Mouse (Mus musculus): ENCODE measurements around the gene Rpl13a. TPM values are rescaled to one million over a fixed set of nuclear protein-coding genes. Genes with fewer than 3 reads are reported as not detected.
"Not testable (repeated sequence)": the region's sequence is repeated elsewhere in the genome, so short reads cannot be mapped to it uniquely, and the experiment has no call there.

Gene Rpl13a
- total RNA-seq, 2 experiments from 2014 or later = 3,605 to 4,750 TPM

DNA sequence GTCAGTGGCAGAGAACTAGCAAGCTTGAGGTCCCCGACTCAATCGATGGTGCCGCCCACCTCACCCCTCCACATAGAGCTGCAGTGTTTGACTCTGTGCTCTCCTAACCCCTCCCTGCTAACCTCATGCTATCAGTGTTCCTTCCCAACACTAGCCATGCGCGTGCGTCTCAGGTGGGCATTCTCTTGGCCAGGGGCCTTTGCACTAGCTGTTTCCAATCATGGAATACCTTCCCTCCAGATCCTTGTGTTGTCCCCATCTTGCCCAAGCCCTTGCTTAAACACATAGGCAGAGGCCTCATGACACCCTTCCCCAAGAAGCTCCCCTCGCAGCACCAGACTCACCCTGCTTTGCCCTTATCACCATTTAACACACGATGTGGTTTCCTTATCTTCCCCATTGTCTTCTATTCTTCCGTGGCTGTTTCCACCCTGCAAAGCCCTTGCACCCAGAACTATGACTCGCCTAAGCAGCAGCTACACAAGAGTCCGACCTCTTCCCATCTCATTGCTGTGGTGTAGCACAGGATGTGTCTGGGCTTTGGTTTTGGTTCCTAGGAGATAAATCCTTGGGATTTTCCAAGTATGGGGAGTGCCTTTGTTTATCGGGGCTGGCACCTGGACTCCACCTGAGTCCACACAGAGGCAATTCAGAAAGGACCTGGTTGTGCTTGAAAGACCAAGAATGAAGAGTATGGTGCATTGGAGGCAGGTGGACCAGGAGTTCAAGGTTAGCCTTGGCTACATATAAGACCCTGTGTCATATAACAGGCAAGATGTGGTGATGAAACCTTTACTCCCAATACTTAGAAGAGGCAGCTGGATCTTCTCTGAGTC is 8.8 kb upstream of the Rpl13a start:
- ATAC-seq (replicated peaks; ENCODE audit: poor library complexity, severe bottlenecking) = peak; percentile 26

DNA sequence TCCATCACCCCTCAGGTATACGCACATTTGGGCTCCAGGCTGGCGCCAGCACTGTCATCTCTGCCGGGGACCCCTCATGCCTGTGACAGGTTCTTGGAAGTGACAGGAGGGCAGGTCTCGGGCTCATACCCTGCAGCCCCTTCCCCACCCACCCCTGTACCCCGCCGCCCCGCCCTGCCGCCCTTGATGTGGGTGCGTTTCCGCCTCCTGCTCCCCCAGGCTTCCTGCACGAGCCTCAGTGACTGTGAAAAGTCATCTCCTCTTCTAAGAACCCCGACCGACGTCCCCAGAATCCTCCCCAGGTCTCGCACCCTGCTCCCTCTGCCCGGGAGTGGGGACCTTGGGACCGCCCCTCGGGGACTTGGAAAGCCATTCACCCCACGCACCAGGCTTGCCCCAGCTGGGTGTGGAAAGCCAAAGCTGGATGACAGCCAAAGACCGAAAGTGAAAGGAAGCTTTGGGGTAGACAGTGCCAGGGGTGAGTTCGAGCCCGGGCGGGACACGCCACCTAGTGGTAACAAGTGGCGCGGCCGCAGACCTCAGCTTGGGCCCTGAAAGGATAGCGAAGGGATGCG is 7.5 kb upstream of the Rpl13a start, which contains the start of the genes Gm45713 and Flt3l:
Gene Gm45713 (minus strand): TSS at position 239 of the 575 bp plus-strand sequence.
Gene Flt3l (minus strand): TSS at position 440 of the 575 bp plus-strand sequence.
- ATAC-seq (replicated peaks; ENCODE audit: poor library complexity, severe bottlenecking) = peak; percentile 80

DNA sequence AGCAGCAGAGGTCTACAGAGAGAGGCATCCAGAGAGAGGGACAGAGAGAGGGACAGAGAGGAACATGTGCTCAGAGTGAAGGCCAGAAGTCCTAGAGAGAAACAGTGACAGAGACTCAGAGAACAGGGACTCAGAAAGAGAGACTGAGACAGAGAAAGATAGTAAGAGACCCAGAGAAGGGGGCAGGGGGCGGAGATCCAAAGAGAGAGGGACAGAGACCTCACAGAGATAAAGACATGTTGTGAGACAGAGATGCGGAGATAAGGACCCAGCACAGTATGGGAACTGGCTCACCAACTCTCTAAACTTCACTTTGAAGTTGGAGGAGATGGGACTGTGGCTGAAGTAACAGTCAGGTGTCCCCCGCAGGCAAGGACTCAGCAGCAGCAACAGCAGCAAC is 6.8 kb upstream of the Rpl13a start:
- no peak for ATAC-seq (replicated peaks; ENCODE audit: poor library complexity, severe bottlenecking)

DNA sequence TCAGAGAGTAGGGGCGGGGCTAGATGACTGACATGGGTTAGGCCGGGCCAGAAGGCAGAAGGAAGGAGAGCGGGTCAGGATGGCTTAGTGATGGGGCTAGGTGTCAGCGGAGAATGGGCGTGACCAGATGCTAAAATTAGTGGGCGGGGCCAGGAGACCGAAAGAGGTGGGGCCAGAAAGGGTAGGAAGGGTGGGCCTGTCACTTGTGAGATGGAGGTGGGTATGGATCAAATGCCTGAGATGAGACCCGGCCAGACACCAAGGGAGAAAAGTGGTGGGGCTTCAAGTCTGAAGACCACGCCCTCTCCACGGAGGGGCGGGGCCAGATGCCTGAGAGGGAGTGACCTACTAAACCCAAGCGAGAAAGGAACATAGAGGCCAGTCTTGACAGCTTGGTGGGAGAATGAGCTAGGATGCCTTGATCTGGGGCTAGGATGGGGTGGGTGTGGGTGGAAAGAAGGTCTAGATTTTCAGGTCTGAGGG is 6.0 kb upstream of the Rpl13a start:
- peak; percentile 38 for ATAC-seq (replicated peaks; ENCODE audit: poor library complexity, severe bottlenecking)

DNA sequence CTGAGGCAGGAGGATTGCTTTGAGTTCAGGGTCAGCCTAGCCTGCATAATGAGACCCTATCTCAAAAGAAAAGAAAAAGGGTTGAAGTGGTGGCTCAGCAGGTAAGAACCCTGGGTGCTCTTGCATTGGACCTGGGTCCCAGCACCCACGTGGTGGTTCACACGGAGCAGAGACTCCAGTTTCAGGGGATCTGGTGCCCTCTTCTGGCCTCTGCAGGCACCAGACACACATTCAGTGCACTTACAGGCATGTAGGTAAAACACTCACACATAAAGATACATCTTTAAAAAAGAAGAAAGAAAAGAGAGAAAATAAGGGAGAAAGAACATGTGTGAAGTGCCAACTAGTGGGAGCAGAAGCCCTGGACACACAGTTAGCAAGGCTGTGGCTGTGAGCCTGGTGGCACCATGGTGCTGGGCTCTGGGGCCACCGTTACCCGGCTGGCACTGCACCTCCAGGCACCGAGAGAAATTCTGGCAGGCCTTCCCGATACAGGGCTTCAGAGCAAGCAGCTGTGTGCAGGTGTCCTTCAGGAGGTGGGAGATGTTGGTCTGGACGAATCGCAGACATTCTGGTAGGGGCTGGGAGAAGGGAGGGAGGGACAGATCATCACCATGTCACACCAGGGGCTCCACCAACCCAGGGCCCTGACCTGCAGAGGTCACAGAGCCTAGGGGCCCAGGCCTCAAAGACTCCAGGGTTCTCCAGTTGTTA is 5.0 kb upstream of the Rpl13a start:
- no peak for ATAC-seq (replicated peaks; ENCODE audit: poor library complexity, severe bottlenecking)

DNA sequence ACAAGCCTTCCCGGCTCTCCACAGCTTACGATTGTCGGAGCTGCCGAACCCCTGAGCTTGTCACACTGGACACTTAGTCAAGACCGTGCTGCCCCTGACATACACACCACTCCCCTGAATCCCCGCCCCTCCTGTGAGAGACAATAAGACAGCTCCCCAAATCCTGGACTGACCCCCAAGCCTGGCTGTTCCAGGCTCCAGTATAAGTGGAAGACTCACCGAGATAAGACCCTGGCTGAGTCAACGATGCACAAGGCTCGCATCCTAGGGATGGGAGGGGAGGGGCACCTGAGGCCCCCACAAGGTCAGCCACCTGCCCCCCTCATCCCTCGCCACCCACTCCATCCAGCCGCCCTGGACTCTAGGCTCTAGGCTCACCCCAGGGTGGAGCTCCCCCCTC is 3.3 kb upstream of the Rpl13a start:
- no peak for ATAC-seq (replicated peaks; ENCODE audit: poor library complexity, severe bottlenecking)

DNA sequence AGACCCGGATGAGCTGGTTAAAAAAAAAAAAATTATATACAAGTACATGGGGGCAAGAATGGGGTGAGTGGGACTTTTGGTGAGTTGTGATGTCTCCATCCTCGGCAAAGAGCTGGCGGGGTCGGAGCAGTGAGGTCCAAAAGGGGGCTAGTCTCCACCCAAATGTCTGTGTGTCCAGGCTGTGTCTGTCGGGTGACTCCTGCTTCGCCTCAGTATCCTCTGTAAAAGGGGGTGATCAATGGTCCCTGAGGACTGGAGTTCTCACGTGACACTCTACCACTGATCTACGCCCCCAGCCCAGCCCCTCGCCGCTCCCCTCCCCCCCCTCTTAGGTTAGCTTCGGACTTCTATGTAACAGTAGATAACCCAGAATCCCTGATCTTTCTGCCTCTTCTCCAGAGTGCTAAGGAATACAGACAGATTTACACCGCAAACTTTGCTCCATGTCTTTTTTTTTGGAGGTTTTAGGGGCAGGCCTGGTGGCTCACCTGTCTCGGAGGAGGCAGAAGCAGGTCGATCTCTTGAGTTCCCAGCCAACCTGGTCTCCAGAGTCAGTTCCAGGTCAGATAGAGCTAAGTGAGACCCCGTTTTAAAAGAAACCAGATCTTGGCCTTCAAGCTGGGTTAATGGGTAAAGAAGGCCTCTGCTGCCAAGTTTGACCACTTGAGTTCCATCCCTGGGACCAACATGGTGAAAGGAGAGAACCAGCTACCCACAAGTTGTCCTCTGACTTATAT is 1.4 kb upstream of the Rpl13a start:
- no peak for ATAC-seq (replicated peaks; ENCODE audit: poor library complexity, severe bottlenecking)

DNA sequence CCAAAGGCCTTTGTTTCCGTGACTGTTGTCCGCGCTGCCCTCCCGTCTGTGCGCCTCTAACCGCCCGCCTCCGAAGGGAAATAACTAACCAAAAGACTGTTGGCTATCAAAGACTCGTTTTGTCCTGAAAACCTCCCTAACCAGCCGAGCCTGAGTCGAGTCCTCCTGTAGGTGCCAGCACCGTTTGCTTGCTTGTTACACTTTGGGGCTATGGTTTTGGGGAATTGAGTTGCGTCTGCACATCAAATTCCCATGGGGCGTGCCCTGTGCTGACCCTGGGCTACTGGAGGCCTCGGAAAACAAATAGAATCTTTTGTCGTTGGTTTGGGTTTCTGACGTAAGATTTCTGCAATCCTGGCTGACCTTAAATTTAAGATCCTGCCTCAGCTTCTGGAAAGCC is 757 bp upstream of the Rpl13a start:
- ATAC-seq (replicated peaks; ENCODE audit: poor library complexity, severe bottlenecking) = 0 out of 2 replicates have a peak, but pooled peaks have one; percentile 4

DNA sequence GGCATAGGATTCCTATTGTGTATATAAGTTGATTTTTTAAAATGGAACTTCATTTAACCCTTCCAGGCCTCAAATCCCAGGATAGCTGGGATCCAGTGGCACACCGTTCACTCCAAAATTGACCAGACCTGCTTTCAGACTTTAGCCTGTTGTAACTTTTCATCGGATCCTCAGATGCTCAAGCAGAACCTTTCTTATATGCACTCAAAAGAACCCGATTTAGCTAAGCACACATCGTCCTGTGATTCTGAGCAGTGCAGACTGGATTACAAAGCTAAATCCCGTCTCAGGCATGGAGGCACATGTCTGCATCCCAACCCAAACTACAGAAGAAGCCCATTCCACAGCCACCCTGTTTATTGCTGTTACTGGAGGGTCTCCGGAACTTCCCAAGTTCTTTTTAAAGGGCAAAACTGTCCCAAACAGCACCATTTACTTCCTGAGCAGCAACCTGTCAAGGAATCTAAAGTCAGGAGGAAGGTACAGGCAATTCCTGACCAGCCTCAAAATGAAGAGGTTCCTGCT is 799 bp downstream of the Rpl13a start:
- no peak for ATAC-seq (replicated peaks; ENCODE audit: poor library complexity, severe bottlenecking)

DNA sequence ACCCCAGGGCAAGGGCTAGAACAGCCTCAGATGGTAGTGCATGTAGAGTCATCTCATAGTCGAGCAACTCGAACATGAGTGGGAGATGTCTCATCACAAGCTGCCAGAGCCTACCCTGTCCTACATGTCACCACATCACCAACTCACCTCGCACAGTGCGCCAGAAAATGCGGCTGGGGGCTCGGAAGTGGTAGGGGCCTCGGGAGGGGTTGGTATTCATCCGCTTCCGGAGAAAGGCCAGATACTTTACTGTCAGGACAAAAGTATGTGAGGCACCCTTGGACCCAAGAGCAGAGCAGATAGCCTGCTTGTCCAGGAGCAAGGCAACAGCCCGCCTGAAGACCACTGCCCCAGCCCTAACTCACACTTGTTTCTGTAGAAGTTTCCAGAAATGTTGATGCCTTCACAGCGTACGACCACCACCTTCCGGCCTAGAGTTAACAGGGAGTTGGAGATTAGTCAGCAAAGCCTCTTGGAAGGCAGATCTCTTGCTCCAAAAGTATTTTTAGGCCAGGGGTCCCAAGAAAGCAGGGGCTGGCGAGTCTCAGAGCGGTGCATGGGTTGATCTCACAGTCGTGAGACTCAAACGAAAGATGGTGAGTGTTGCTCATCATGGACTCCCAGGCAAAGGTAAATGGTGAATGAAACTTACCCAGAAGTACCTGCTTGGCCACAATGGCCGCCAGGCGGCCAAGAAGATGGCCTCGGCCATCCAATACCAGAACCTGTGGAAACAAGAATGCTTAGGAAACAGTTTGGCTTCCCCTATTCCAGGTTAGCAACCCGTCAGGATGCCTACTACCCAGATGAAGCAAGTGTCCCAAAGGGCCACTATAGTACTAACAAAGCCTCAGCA is 1.5 kb downstream of the Rpl13a start:
- ATAC-seq (replicated peaks; ENCODE audit: poor library complexity, severe bottlenecking) = no peak

DNA sequence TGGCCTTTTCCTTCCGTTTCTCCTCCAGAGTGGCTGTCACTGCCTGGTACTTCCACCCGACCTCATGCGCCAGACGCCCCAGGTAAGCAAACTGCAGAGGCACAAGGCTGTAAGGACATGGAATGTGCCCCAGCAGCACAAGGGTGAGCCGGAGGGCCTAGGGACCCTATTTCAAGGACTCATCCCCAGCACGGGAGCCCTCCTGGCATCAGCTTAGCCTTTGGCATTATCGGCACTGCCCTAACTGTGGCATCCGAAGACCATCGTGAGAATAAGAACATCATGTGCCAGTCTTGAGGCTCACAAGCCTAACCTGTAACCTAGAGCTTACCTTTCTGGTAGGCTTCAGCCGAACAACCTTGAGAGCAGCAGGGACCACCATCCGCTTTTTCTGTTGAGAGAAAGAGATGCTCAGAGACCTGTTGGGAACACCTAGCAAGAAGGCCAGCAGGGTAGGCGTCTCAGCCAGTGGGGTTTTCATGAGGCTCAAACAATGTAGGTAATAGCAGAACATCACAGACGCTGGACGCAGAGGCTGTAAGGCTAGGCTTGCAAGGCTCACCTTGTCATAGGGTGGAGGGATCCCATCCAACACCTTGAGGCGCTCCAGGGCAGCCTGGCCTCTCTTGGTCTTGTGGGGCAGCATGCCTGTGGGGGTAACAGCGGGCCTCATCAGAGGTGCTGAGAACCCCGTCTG is 2.3 kb downstream of the Rpl13a start:
- no peak for ATAC-seq (replicated peaks; ENCODE audit: poor library complexity, severe bottlenecking)

DNA sequence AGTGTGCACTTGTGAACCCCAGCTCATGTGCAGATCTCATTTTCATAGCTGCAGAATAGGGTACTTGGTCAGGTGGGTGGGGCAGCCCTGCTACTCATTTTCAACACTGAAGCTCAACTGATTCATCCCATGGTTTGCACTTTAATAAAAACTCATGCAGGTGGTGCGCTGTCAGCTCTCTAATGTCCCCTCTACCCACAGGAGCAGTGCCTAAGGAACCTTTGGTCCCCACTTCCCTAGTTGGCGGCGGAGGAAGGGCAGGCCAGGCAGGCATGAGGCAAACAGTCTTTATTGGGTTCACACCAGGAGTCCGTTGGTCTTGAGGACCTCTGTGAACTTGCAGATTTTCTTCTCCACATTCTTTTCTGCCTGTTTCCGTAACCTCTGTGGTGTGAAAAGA is 2.9 kb downstream of the Rpl13a start:
- not testable (repeated sequence) for ATAC-seq (replicated peaks; ENCODE audit: poor library complexity, severe bottlenecking)

DNA sequence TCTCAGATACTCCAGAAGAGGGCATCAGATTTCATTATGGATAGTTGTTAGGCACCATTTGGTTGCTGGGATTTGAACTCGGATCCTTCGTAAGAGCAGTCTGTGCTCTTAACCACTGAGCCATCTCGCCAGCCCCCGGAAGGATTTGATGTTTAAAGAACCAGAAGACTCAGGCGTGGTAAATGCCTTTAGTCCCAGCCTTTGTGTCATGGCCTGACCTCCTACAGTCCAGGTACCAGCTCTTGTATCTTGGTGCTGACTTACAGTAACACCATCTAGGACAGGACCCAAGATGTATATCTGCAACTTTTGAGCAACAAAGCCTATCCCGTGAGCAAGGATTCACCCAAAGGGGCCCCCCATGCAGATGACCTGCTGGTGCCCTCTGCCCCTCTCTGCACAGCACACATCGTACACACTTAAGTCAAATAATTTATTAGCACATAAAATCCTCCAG is 3.4 kb downstream of the Rpl13a start:
- ATAC-seq (replicated peaks; ENCODE audit: poor library complexity, severe bottlenecking) = no peak

DNA sequence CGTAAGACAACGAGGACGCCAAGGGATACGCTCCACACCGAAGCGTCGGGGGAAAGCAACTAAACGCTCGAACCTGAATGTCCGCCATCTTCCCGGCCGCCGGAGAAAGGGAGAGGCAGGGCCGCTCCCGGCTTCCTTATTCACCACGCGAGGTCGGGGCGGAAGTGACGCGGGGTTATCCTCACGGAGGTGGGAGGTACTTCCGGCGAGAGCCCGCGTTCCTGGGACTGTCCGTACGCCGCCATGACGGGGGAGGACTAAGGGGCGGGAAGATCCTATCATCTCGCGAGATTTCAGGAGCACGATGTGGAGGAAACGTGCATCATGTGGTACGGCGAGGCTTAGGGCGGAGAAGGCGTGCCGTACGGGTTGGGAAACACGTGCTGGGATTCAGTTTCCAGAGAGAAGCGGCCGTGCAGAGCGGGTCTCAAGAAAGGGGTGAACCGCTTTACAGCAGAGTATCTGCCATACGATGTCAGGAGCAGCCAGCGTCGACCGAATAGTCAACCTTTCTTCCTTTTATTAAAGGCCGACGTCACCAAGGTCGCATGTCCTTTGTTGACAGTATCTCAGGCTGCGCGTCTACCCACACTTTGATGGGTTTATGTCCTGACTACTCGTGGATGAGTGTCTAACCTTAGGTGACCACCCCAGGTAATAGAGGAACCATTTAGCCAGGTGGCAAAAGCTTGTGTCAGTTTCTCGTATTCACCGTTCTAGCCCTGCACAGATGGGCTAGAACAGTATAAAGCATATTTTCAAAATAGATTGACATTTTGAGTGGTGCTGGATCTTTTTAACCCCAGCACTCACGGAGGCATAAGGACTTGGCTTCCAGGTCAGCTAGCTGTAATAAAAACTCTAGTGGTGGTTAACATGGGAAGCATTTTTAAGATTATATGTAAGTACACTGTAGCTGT is 4.1 kb downstream of the Rpl13a start, which contains the start of gene Rps11:
Gene Rps11 (minus strand): TSS at position 216 of the 920 bp plus-strand sequence.
- peak; percentile 68 for ATAC-seq (replicated peaks; ENCODE audit: poor library complexity, severe bottlenecking)

DNA sequence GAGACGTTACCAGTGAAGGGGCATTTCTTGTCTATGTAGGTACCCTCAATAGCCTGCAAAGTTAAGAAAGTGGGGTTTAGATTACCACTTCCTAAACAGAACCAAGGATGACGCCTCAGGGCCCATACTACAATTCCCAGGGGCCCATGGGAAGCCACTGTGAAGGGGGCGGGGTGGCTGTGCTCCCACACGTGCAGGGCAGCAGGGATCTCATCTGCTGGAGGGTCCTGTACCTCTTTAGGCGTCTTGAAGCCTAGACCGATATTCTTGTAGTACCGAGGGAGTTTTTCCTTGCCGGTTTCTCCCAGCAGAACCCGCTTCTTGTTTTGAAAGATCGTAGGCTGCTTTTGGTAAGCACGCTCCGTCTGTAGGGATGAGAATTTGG is 5.4 kb downstream of the Rpl13a start:
- ATAC-seq (replicated peaks; ENCODE audit: poor library complexity, severe bottlenecking) = no peak

DNA sequence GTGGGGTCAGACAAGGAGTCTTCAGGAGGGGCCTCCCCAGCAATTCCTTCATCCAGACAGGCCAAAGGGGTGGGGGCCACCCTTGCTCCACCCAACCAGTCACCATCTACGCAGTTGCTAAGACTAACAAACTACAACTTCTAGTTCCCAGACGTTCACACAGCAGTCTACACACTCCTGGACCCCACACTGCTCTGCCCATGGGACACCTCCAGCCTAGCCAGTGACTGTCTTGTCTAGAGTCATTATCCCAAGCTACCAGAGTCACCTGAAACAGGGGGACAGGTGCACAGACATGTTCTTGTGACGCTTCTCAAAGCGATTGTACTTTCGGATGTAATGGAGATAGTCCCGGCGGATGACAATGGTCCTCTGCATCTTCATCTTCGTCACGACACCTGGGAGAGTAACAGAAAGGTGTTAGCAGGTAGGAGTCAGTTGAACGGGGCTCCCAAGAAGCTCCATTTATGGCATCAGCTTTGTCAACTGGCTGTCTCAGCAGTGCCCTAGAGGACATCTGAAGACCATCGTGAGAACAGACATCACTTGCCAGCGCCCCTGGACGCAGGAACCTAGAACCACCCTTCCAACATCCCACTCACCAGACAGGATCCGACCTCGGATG is 5.9 kb downstream of the Rpl13a start:
- no peak for ATAC-seq (replicated peaks; ENCODE audit: poor library complexity, severe bottlenecking)

DNA sequence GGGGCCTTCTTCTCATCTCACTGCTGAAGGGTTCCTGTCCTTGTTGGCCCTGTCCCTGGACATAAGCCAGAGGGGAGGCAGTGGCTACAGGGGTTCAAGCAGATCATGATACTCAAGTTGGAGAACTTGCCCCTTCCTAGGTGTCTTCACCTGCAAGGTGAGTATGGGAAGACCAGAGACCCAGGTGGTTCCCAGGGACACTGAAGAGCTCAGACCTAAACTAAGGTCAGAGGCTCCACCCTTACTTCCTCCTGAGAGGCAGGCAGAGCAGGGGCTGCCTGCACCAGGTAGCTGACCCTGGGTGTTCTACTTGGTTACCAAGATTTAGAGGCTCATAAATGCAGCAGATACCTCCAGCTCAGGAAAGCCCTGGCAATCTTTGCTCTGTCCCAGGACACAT is 6.6 kb downstream of the Rpl13a start:
- no peak for ATAC-seq (replicated peaks; ENCODE audit: poor library complexity, severe bottlenecking)
